Mouse (Mus musculus) CH12.LX (cell line): ENCODE measurements around the gene Lrrc8c. TPM values are rescaled to one million over a fixed set of nuclear protein-coding genes. Genes with fewer than 3 reads are reported as not detected.
A peak's percentile ranks its signal among the peaks of the same experiment; 100 is the strongest.

ENCODE experiments used
- DNase-seq: peaks from one replicate; pipeline ENCODE4 v3.0.0-alpha.2; 2013; ENCODE audit errors: extremely low read depth
- H3K27ac ChIP-seq: 2 replicates; pipeline ENCODE4 v1.5.1; 2012; ENCODE audit warnings: low read depth, mild to moderate bottlenecking, control low read depth, moderate library complexity; ENCODE audit not compliant: insufficient read depth
- H3K27me3 ChIP-seq: replicated peaks from 2 replicates; pipeline ENCODE3; 2012; ENCODE audit warnings: inconsistent platforms
- H3K36me3 ChIP-seq, 2 experiments: replicated peaks in 1 of 2; 2 replicates each; pipeline versions ENCODE3 to v1.6.1; 2012; ENCODE audit warnings: inconsistent platforms in 1 of 2, low read length in 1 of 2, mild to moderate bottlenecking in 1 of 2, mixed read lengths in 1 of 2, moderate library complexity in 1 of 2; ENCODE audit not compliant: control insufficient read depth in 1 of 2, insufficient read depth in 1 of 2
- H3K4me1 ChIP-seq, 2 experiments: 2 replicates each; pipeline ENCODE4 v1.6.1; 2012; ENCODE audit warnings: inconsistent platforms in 1 of 2, moderate library complexity in 1 of 2; ENCODE audit not compliant: insufficient read depth in 2 of 2, control insufficient read depth in 1 of 2
- H3K4me2 ChIP-seq: 2 replicates; pipeline ENCODE4 v1.6.1; 2012; ENCODE audit warnings: low read depth, mild to moderate bottlenecking, control low read depth; ENCODE audit not compliant: poor library complexity, insufficient read depth, severe bottlenecking
- H3K4me3 ChIP-seq, 3 experiments: fragments of 150-350 bp in 1 of 3; sonication (generic) in 1 of 3; replicated peaks in 1 of 3; 2 replicates each; pipeline versions ENCODE3 to v1.5.1; 2011 to 2012; ENCODE audit warnings: low read depth in 2 of 3, low read length in 2 of 3, mild to moderate bottlenecking in 2 of 3, moderate library complexity in 2 of 3, control low read depth in 1 of 3, improper control_type of control experiment in 1 of 3, inconsistent platforms in 1 of 3, mixed read lengths in 1 of 3; ENCODE audit not compliant: poor library complexity in 1 of 3
- H3K79me2 ChIP-seq: replicated peaks from 2 replicates; pipeline ENCODE4 v1.6.1; 2012; ENCODE audit warnings: mild to moderate bottlenecking, moderate library complexity; ENCODE audit not compliant: control insufficient read depth, poor library complexity, insufficient read depth, severe bottlenecking; ENCODE audit errors: extremely low read depth
- H3K9ac ChIP-seq: 2 replicates; pipeline ENCODE4 v1.6.1; 2012; ENCODE audit warnings: low read depth, mild to moderate bottlenecking, control low read depth, moderate library complexity; ENCODE audit not compliant: insufficient read depth
- H3K9me3 ChIP-seq: replicated peaks from 2 replicates; pipeline ENCODE3; 2012; ENCODE audit warnings: low read length, inconsistent platforms, mixed read lengths
- BHLHE40 ChIP-seq: IDR thresholded peaks from 2 replicates; pipeline ENCODE4 v1.6.1; 2011; ENCODE audit warnings: mild to moderate bottlenecking, low read depth, low read length, improper control_type of control experiment
- CHD2 ChIP-seq: IDR thresholded peaks from 2 replicates; pipeline ENCODE4 v1.6.1; 2011; ENCODE audit warnings: low read length, improper control_type of control experiment
- CTCF ChIP-seq, 2 experiments: IDR thresholded peaks in 1 of 2; conservative IDR thresholded peaks in 1 of 2; 2 replicates each; pipeline ENCODE4 v1.5.1; 2011 to 2012; ENCODE audit warnings: low read depth in 2 of 2, low read length in 2 of 2, improper control_type of control experiment in 1 of 2, inconsistent platforms in 1 of 2, mild to moderate bottlenecking in 1 of 2, moderate library complexity in 1 of 2
- ELF1 ChIP-seq: IDR thresholded peaks from 2 replicates; pipeline ENCODE4 v1.6.1; 2014; ENCODE audit warnings: low read depth, mild to moderate bottlenecking, inconsistent platforms, low read length, improper control_type of control experiment
- ETS1 ChIP-seq: conservative IDR thresholded peaks from 2 replicates; pipeline ENCODE4 v1.6.1; 2012; ENCODE audit warnings: low read depth, mild to moderate bottlenecking, inconsistent platforms, low read length, improper control_type of control experiment, moderate library complexity
- HCFC1 ChIP-seq: IDR thresholded peaks from 2 replicates; pipeline ENCODE4 v1.6.1; 2012; ENCODE audit warnings: low read depth, mild to moderate bottlenecking, inconsistent platforms, low read length, improper control_type of control experiment
- IRF4 ChIP-seq: IDR thresholded peaks from 2 replicates; pipeline ENCODE4 v1.6.1; 2014; ENCODE audit warnings: low read depth, mild to moderate bottlenecking, inconsistent platforms, low read length, improper control_type of control experiment
- JUN ChIP-seq: IDR thresholded peaks from 2 replicates; pipeline ENCODE4 v1.6.1; 2011; ENCODE audit warnings: low read depth, mild to moderate bottlenecking, low read length, improper control_type of control experiment, moderate library complexity; ENCODE audit not compliant: insufficient read depth
- JUND ChIP-seq: conservative IDR thresholded peaks from 2 replicates; pipeline ENCODE4 v1.6.1; 2011; ENCODE audit warnings: low read depth, low read length, improper control_type of control experiment
- KAT2A ChIP-seq: IDR thresholded peaks from 2 replicates; pipeline ENCODE4 v1.6.1; 2012; ENCODE audit warnings: low read length, improper control_type of control experiment, inconsistent platforms; ENCODE audit not compliant: insufficient replicate concordance
- MAFK ChIP-seq: IDR thresholded peaks from 2 replicates; pipeline ENCODE4 v1.6.1; 2011; ENCODE audit warnings: low read length, improper control_type of control experiment; ENCODE audit not compliant: insufficient replicate concordance
- MAZ ChIP-seq: IDR thresholded peaks from 2 replicates; pipeline ENCODE4 v1.6.1; 2012; ENCODE audit warnings: low read depth, mild to moderate bottlenecking, inconsistent platforms, low read length, improper control_type of control experiment, moderate library complexity
- MYC ChIP-seq: IDR thresholded peaks from 2 replicates; pipeline ENCODE4 v1.6.1; 2011; ENCODE audit warnings: low read depth, mild to moderate bottlenecking, improper control_type of control experiment, low read length
- NELFE ChIP-seq: IDR thresholded peaks from 2 replicates; pipeline ENCODE4 v1.6.1; 2011; ENCODE audit warnings: low read depth, low read length, improper control_type of control experiment
- PAX5 ChIP-seq: IDR thresholded peaks from 2 replicates; pipeline ENCODE4 v1.6.1; 2012; ENCODE audit warnings: low read length, inconsistent platforms, mixed read lengths
- POLR2AphosphoS2 ChIP-seq: IDR thresholded peaks from 2 replicates; pipeline ENCODE4 v1.6.1; 2011; ENCODE audit warnings: low read depth, low read length, improper control_type of control experiment
- RAD21 ChIP-seq: IDR thresholded peaks from 2 replicates; pipeline ENCODE4 v1.6.1; 2011; ENCODE audit warnings: low read depth, mild to moderate bottlenecking, low read length, improper control_type of control experiment, moderate library complexity
- RCOR1 ChIP-seq: conservative IDR thresholded peaks from 2 replicates; pipeline ENCODE4 v1.6.1; 2012; ENCODE audit warnings: low read depth, mild to moderate bottlenecking, inconsistent platforms, low read length, improper control_type of control experiment
- SMC3 ChIP-seq: IDR thresholded peaks from 2 replicates; pipeline ENCODE4 v1.6.1; 2011; ENCODE audit warnings: low read depth, low read length, improper control_type of control experiment
- TCF12 ChIP-seq: IDR thresholded peaks from 2 replicates; pipeline ENCODE4 v1.6.1; 2014; ENCODE audit warnings: low read depth, mild to moderate bottlenecking, inconsistent platforms, low read length, improper control_type of control experiment
- USF1 ChIP-seq: IDR thresholded peaks from 2 replicates; pipeline ENCODE4 v1.6.1; 2014; ENCODE audit warnings: low read depth, mild to moderate bottlenecking, inconsistent platforms, low read length, improper control_type of control experiment
- ZC3H11A ChIP-seq: IDR thresholded peaks from 2 replicates; pipeline ENCODE4 v1.6.1; 2012; ENCODE audit warnings: low read depth, mild to moderate bottlenecking, inconsistent platforms, low read length, improper control_type of control experiment
- ZKSCAN1 ChIP-seq: IDR thresholded peaks from 2 replicates; pipeline ENCODE4 v1.6.1; 2012; ENCODE audit warnings: low read depth, inconsistent platforms, low read length, improper control_type of control experiment, borderline replicate concordance
- dilution Hi-C: fragments of 300-500 bp; cut with MboI; formaldehyde crosslinking; loops from 2 replicates; pipeline ENCODE4 v1.14.3; 2020; ENCODE audit warnings: low sequenced_read_pairs; ENCODE audit not compliant: extremely low pct_unique_long_range_greater_than_20kb, extremely low pct_ligation_motif_present
- in situ Hi-C: fragments of 300-500 bp; cut with MboI; formaldehyde crosslinking; loops from 3 replicates; pipeline ENCODE4 v1.14.3; 2019; ENCODE audit warnings: low sequenced_read_pairs, low pct_ligation_motif_present, low pct_unique_long_range_greater_than_20kb, mixed read lengths
- polyA plus RNA-seq: library from polyadenylated mRNA; unstranded; fragments of >175 nt; gene quantifications from 2 replicates; pipeline ENCODE4 v1.2.1, GENCODE M21; 2012; ENCODE audit warnings: low read depth; ENCODE audit not compliant: insufficient read length
- total RNA-seq, 2 experiments: library from RNA; depleted of rRNA; stranded (reverse); fragments of 300-350 nt in 1 of 2; fragments of >200 nt in 1 of 2; gene quantifications; 2 replicates each; pipeline ENCODE4 v1.2.3; 2012 to 2014

The Lrrc8c gene
- total and polyA plus RNA-seq, 3 experiments: 3.3 to 10.3 (median 5.9) TPM

DNA sequence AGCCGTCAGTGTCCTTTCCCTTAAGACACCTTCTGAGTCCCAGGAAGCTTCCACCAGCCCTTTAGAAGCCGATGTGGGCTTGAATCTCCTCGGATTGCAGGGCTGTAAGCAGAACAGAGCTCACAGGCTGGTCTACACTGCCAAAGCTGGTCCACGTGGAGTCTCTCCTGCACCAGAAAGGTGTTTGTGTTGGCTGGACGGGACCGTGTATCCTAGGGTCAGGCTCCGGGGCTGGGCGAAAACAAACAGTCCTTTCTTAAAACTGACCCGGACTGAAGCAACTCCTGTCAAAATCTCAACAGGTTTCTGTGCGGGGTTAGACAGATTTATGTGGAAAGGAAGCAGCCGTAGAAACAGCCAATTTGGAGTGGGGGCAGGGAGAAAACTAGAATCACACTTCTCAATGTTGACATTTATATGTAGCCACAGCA, 132.4 kb downstream of the Lrrc8c start (continued):
- TF ChIP-seq CHD2: 0 out of 2 replicates have a peak, but pooled peaks have one; percentile 12
- TF ChIP-seq MAZ: no peak
- no peak for TF ChIP-seq KAT2A
- TF ChIP-seq POLR2AphosphoS2: no peak
- TF ChIP-seq MYC: peak; percentile 22; the same call in 1 of the 2 replicates
- TF ChIP-seq IRF4: no peak

DNA sequence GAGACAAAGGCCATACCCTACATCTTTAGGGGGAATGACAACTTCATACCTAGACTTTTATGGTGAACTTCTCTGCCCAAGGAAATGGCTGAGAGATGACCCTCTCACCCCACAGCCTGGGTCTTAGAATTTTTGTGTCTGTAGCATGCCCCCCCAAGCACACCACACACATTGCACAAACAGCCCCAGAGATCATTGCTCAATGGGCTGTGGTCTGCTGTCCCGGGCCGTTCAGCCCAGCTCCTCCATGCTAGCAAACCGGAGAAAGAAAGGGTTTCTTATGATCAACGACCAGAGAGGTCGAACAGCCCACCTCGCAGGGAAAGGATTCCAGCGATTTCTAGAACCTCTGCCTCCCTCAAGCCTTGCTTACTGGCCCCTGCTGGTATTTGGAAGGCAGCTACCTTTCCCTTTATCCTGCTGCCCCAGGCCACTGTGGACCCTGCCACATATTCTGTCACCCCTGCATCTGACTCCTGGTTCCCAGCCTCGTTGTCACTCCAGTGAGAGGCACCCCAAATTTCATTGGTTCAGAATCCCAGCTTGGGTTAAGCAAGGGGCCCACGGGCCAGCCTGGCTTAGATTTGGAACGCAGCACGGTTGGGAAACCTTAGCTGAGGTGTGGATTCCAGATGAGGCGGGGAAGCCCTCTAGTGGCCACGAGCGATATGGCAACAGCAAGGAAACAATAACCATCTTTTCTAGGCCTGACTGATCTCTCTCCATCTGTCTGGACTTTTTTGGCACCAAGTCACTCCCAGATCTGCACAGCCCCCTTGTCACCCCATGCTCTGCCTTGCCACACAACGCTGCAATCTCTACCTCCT, 135.3 kb downstream of the Lrrc8c start:
- DNase-seq: peak; percentile 77
- H3K4me1 ChIP-seq: peaks cover 9 to 43% of the 10 kb centered on the region in 2 experiments
- no peak overlapping the region for H3K4me3 ChIP-seq
- dilution Hi-C loops: no loop called here
- no peak overlapping the region; the same call in 1 of the 2 replicates for H3K4me2 ChIP-seq
- no peaks in the 10 kb centered on the region for H3K27me3 ChIP-seq
- peaks cover 3 to 39% of the 10 kb centered on the region in 2 experiments for H3K36me3 ChIP-seq
- in situ Hi-C loops: loop anchor here (5.0 kb wide), 2 partner anchors 157 to 247 kb away; no protein-coding TSS in a partner anchor
- H3K9me3 ChIP-seq: no peaks in the 10 kb centered on the region
- no peak overlapping the region for H3K27ac ChIP-seq
- no peak overlapping the region for H3K9ac ChIP-seq
- no peaks in the 10 kb centered on the region for H3K79me2 ChIP-seq
- no peak for TF ChIP-seq NELFE
- TF ChIP-seq IRF4: peak; percentile 36; the same call in 1 of the 2 replicates
- no peak for TF ChIP-seq MAFK
- peak; percentile 97 for TF ChIP-seq SMC3
- no peak for TF ChIP-seq MYC
- no peak for TF ChIP-seq RCOR1
- 0 out of 2 replicates have a peak, but pooled peaks have one; percentile 7 for TF ChIP-seq ELF1
- no peak for TF ChIP-seq KAT2A
- TF ChIP-seq RAD21: peak; percentile 94
- TF ChIP-seq JUND: no peak
- no peak; the same call in 1 of the 2 replicates for TF ChIP-seq BHLHE40
- TF ChIP-seq CTCF (conservative IDR thresholded peaks at IDR 0.05 in 1 of 2, IDR thresholded peaks at IDR 0.05 in 1 of 2; ENCODE audit: low read depth in 2 of 2, low read length in 2 of 2): peak; percentile 94 to 96
- no peak for TF ChIP-seq JUN
- TF ChIP-seq PAX5: no peak
- TF ChIP-seq HCFC1: no peak
- TF ChIP-seq CHD2: no peak
- no peak for TF ChIP-seq USF1
- peak; percentile 36; the same call in 1 of the 2 replicates for TF ChIP-seq MAZ
- no peak for TF ChIP-seq TCF12
- no peak for TF ChIP-seq ETS1
- peak; percentile 67 for TF ChIP-seq ZC3H11A
- TF ChIP-seq ZKSCAN1: no peak
- TF ChIP-seq, all 38 proteins: peak for 7
